Mouse (Mus musculus) cerebellum, adult 2 months (tissue): ENCODE measurements around the gene Bclaf1. TPM values are rescaled to one million over a fixed set of nuclear protein-coding genes. Genes with fewer than 3 reads are reported as not detected.
A peak's percentile ranks its signal among the peaks of the same experiment; 100 is the strongest.

Experiments used
- DNase-seq, 2 experiments: peaks; one replicate each; pipeline ENCODE4 v3.0.0; 2021
- H3K27ac ChIP-seq: fragments of 200-500 bp; 2 replicates; pipeline ENCODE4 v1.5.1; 2012; ENCODE audit warnings: low read length, control low read depth, inconsistent platforms; ENCODE audit not compliant: insufficient read depth
- H3K27me3 ChIP-seq: fragments of 200-500 bp; 2 replicates; pipeline ENCODE4 v1.6.1; 2012; ENCODE audit warnings: inconsistent platforms, mild to moderate bottlenecking, low read length, moderate library complexity; ENCODE audit not compliant: control insufficient read depth, insufficient read depth
- H3K4me1 ChIP-seq: fragments of 200-500 bp; 2 replicates; pipeline ENCODE4 v1.6.1; 2011; ENCODE audit warnings: low read length; ENCODE audit not compliant: control insufficient read depth, insufficient read depth
- H3K4me3 ChIP-seq: fragments of 200-500 bp; replicated peaks from 2 replicates; pipeline ENCODE3; 2011; ENCODE audit warnings: mild to moderate bottlenecking, low read depth, low read length, control low read depth; ENCODE audit not compliant: insufficient read depth
- CTCF ChIP-seq: fragments of 200-500 bp; IDR thresholded peaks from 2 replicates; pipeline ENCODE4 v1.5.1; 2011; ENCODE audit warnings: low read depth, mild to moderate bottlenecking, control low read depth, low read length, moderate library complexity, borderline replicate concordance; ENCODE audit not compliant: insufficient read depth
- POLR2A ChIP-seq: fragments of 200-500 bp; IDR thresholded peaks from 2 replicates; pipeline ENCODE4 v1.6.1; 2011; ENCODE audit warnings: low read length, control low read depth, borderline replicate concordance; ENCODE audit not compliant: insufficient read depth
- WGBS: fragments of 180-500 bp; shearing (Covaris S2); methylation state at CpG from one replicate; pipeline ENCODE4 v1.1.7; 2018; 5-methylcytosine and 5-hydroxymethylcytosine counted together
- polyA plus RNA-seq: library from polyadenylated mRNA; depleted of rRNA; stranded (reverse); fragments of >200 nt; gene quantifications from 2 replicates; pipeline ENCODE4 v1.2.3, GENCODE M21; 2012

Bclaf1 gene
- polyA plus RNA-seq, 1 experiment = 72.8 TPM

- no peak overlapping the region for H3K4me3 ChIP-seq
- no peak for TF ChIP-seq CTCF
- no peak for TF ChIP-seq POLR2A
- peaks cover 11% of the 10 kb centered on the region for H3K4me1 ChIP-seq
- H3K27me3 ChIP-seq = no peaks in the 10 kb centered on the region
- DNase-seq = no peak
- WGBS = 93% methylated on average over 2 of the region's 2 CpGs
- no peak overlapping the region for H3K27ac ChIP-seq
Observed at GRCm38 (mm10) chr10:20281456-20281855, 30.8 kb upstream of the Bclaf1 start.

GRCm38 (mm10) chr10:20285289-20285975 lies 26.8 kb upstream of the Bclaf1 start:
- Histone ChIP-seq H3K4me1 (peaks cover 11% of the 10 kb centered on the region), H3K4me3 (no peak overlapping the region), H3K27ac (no peak overlapping the region), H3K27me3 (no peaks in the 10 kb centered on the region)
- no peak for TF ChIP-seq CTCF
- TF ChIP-seq POLR2A = no peak
- peak; percentile 27 to 38 for DNase-seq
- WGBS = 20% methylated on average over 10 of the region's 10 CpGs

GRCm38 (mm10) chr10:20285994-20286836 lies 26.1 kb upstream of the Bclaf1 start:
- WGBS = 49% methylated on average over 15 of the region's 15 CpGs
- no peak for TF ChIP-seq POLR2A
- TF ChIP-seq CTCF = no peak
- Histone ChIP-seq H3K4me1 (peaks cover 13% of the 10 kb centered on the region), H3K4me3 (no peak overlapping the region), H3K27ac (no peak overlapping the region), H3K27me3 (no peaks in the 10 kb centered on the region)
- no peak for DNase-seq

- WGBS = 59% methylated on average over 6 of the region's 6 CpGs
- no peak for DNase-seq
- H3K4me1 ChIP-seq = peaks cover 13% of the 10 kb centered on the region
- H3K4me3 ChIP-seq = no peak overlapping the region
- no peak overlapping the region for H3K27ac ChIP-seq
- no peak for TF ChIP-seq CTCF
- no peak for TF ChIP-seq POLR2A
- H3K27me3 ChIP-seq = no peaks in the 10 kb centered on the region
Observed at GRCm38 (mm10) chr10:20287369-20287768, 24.9 kb upstream of the Bclaf1 start.

GRCm38 (mm10) chr10:20290467-20290883 lies 21.8 kb upstream of the Bclaf1 start:
- Histone ChIP-seq H3K4me1 (peaks cover 11% of the 10 kb centered on the region), H3K27me3 (no peaks in the 10 kb centered on the region), H3K4me3 (peak overlapping the region; percentile 15), H3K27ac (no peak overlapping the region)
- TF ChIP-seq CTCF (peak; percentile 89), POLR2A (no peak)
- WGBS = 3% methylated on average over 11 of the region's 11 CpGs
- peak; percentile 75 to 82 for DNase-seq

- Histone ChIP-seq H3K4me1 (no peaks in the 10 kb centered on the region), H3K4me3 (no peak overlapping the region), H3K27ac (no peak overlapping the region), H3K27me3 (no peaks in the 10 kb centered on the region)
- TF ChIP-seq POLR2A (no peak), CTCF (no peak)
- WGBS = 63% methylated on average over 5 of the region's 5 CpGs
- no peak for DNase-seq
Observed at GRCm38 (mm10) chr10:20295961-20296360, 16.3 kb upstream of the Bclaf1 start.

- no peak for TF ChIP-seq CTCF
- TF ChIP-seq POLR2A = no peak
- Histone ChIP-seq H3K27ac (no peak overlapping the region), H3K4me3 (no peak overlapping the region), H3K4me1 (no peaks in the 10 kb centered on the region), H3K27me3 (no peaks in the 10 kb centered on the region)
- DNase-seq = no peak
- WGBS = 56% methylated on average over 3 of the region's 3 CpGs
Observed at GRCm38 (mm10) chr10:20298152-20298920, 13.9 kb upstream of the Bclaf1 start.
